Mouse (Mus musculus) right cerebral cortex, postnatal 25 days (tissue): ENCODE data around the gene Pls1.

ENCODE experiments used
- DNase-seq: peaks from one replicate; pipeline ENCODE4 v3.0.0; 2022

Pls1 gene

DNA sequence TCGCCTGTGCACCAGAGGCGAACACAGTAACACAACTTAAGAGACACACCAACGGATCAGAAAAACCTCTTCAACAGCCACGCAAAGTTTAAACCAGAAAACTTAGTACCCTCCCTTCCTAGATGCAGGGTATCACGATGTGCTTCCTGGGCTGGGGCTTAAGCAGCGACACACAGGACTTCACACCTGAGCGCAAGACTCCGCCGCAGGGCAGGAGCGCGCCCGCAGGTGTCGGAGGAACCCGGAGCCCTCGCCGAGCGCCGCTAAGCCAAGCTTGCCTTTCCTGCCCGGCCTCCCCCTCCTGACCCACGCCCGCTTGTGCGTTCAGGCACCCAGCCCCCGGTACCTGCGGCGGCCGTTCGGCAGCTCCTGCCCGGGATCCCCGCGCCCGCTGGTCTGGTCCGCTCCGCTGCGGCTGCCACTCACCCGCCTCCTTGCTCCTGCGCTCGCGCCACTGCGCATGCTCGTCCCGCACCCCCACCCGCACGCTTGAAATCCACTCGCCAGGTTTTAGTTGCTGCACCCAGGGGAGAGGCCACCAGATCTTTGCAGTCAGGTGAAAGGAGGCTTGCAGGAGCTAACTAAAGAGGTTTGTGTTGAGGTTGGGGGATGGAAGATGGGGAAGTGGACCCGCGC lies at the start of gene Pls1:
Pls1 (minus strand) TSS at position 487 of the 636 bp plus-strand sequence.
- peak; percentile 92 for DNase-seq

- DNase-seq, result no peak
These were observed 37.6 kb upstream of the Pls1 start for GRCm38 (mm10) chr9:95882751-95883150.

DNA sequence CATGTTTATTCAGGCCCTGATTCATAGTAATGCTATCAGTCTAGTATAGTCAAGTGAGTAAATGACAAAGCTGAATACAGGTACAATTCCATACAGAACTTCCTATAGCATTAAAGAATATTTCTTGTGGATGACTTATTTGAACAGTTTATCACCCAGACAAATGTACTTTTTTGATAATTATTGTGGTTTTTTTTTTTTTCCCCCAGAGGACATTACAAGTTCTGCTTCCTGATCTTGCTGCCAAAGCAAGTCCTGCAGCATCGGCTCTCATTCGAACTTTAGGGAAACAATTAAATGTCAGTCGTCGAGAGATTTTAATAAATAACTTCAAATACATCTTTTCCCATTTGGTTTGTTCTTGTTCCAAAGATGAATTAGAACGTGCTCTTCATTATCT lies 33.1 kb upstream of the Pls1 start:
- DNase-seq, result no peak

- no peak for DNase-seq
These were observed 13.0 kb upstream of the Pls1 start for GRCm38 (mm10) chr9:95858027-95858570.

- DNase-seq, result peak; percentile 94
These were observed 12.4 kb upstream of the Pls1 start, which contains the start of gene Atr for GRCm38 (mm10) chr9:95857414-95858026. TSS of gene Atr (plus strand) at chr9:95857597.

GRCm38 (mm10) chr9:95856004-95856403 lies 10.9 kb upstream of the Pls1 start:
- no peak for DNase-seq

DNA sequence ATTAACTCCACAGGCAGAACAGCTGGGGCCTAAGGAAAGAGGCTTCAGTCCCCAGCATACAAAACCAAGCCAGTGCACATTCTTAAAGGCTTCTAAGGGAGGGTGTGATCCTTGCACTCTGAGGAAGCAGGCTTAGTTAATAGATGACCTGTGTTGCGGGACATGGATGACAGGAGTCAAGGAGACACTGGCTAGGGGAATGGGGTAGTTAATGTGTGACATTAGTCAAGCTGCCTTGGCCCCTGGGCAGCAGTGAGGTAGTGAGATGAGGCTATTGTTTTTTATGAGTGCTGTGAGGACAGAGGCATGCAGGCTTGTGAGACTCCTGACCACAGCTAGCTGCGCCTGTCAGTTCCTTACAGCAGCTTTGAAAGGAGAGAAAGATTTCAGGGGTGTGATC lies 9.8 kb upstream of the Pls1 start:
- no peak for DNase-seq

DNA sequence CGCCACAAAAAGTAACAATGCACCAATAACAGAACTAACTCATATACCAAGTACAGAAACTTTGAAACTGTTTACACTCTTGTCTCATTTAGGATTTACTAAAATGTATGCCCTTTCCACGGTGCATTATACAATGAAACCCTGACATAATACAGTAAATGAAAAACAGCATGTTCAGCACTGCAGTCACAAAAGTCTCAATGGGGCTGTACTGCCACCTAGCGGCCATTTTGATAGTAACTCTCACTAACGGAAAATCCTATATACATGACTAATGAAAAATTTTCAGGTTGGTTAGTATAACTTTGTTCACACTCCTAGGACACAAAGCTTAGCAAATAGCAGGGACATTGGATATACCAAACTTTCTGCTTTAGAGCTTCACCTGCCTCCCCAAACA lies 7.8 kb upstream of the Pls1 start:
- DNase-seq, result peak; percentile 60

GRCm38 (mm10) chr9:95851671-95852070 lies 6.6 kb upstream of the Pls1 start:
- DNase-seq, result no peak

GRCm38 (mm10) chr9:95845711-95846110 lies 600 bp upstream of the Pls1 start:
- no peak for DNase-seq

DNA sequence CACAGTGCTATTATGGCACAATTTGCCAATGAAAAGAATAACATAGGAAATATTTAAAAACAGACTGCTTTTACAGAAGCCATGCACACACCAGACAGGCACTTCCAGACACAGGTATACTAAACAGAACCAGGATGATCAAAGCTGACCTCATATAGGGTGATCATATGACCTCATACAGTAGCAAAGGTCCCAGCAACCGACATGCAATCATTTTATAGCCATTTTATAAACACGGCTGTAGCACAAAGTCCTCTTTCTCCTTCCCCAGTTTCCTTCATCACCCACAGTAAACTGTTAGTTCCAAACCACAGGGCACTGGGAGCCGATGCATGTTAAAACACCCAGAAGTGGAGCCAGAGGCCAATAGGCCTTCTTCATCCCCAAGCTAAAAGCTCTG lies 5.7 kb downstream of the Pls1 start:
- no peak for DNase-seq

DNA sequence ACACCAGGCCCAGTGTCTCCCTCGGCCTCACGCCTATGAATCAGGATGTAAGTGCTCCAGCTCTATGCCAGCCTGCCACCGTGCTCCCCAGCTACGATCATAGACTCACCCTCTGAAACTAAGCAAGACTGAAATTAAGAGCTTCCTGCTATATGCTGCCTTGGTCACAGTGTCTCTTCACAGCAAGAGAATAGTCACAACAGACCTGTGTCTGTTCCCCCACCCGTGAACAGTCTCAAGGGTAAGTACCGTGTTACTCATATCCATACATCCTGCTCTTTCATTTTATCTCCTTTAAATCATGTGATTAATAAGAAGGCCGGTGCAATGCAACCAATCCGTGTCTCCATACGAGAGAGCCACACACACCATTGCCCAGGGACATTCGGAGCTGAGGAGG lies 9.4 kb downstream of the Pls1 start:
- DNase-seq, result no peak

- no peak for DNase-seq
These were observed 10.3 kb downstream of the Pls1 start for GRCm38 (mm10) chr9:95834799-95835198.

- DNase-seq, result no peak
These were observed 12.4 kb downstream of the Pls1 start for GRCm38 (mm10) chr9:95832758-95833157.

DNA sequence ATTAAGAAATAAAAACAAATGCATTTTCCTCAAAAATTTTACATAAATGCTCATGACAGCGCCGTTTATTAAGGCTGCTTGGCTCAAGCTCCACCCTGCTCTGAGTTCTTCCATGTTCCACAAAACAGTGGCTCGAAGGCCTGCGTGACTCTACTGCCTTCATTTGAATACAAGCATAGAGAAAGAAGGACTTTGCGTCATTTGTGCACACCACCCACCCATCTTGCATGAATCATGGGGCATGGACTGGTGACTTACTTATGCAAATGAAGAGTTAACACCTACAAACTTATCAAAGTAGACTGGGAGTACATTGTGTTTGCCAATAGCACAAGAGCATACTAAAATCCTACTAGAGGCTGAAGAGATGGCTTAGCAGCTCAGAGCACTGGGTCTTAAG lies 17.5 kb downstream of the Pls1 start:
- peak; percentile 29 for DNase-seq

- DNase-seq, result no peak
These were observed 22.6 kb downstream of the Pls1 start for GRCm38 (mm10) chr9:95822531-95822930.

GRCm38 (mm10) chr9:95815706-95816105 lies 29.4 kb downstream of the Pls1 start:
- no peak for DNase-seq

DNA sequence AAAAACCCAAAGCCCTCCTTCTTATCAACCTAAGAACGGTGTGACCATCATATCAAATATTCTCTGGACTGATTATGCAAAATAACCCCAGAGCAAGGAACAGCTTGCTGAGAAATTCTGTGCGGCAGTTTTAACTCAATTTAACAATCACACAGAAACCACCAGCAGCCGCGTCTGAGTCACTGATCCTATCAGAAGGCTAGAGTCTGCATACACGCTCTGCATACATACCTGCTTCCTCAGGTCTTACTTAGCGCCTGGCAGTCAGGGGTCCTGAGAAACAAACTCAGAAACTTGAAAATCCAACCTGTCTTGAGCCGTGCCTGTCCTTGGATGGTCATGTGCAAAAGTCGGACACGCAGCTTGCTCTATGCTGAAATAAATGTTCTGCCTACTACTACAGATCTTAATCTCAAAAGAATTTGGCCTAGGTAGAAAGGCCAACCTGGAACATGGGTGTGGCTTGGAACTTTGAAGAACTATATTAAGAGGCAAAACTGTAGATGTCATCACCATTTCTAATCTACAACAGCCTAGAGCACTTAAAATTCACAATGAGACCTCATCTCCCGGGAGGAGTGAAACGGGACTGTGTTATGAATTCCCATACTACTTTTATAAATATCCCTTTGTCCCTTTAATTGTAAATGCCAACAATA lies 30.0 kb downstream of the Pls1 start:
- DNase-seq, result no peak

DNA sequence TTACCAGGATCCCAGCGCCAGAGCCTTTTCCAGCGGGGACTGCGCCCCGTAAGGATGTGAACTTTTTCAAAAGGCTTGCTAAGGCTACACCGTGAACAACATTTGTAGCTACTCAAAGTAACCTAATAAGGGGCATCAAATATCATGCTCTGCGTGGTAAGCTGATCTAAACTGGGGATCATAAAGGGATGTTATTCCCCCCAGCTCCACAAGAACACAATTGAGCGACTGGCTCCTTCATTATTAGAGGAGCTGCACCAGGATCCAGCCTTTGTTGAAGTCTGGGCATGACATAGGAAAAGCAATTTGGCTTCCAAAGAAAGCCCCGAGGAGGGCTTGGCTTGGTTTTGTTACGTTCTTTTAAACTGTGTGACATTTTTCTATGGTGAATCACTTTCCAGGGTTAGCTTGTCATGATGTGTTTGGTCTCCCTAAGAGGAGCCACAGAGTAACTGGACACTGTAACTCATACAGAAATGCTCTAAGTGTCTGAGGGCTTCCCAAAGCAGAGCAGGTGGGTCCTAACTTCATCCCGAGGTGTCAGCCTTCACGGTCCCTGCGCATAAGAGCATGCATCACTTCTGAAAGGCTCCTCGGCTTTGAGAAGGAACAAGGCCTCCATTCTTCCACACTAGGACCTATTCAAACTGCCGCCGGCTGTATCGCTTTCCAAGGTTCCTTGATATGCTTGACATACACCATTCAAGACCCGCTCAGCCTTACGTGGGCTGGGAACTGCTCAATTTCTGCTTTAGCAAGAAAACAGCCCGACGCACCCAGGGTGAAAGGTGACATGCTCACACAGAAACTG lies 31.2 kb downstream of the Pls1 start:
- DNase-seq, result no peak

DNA sequence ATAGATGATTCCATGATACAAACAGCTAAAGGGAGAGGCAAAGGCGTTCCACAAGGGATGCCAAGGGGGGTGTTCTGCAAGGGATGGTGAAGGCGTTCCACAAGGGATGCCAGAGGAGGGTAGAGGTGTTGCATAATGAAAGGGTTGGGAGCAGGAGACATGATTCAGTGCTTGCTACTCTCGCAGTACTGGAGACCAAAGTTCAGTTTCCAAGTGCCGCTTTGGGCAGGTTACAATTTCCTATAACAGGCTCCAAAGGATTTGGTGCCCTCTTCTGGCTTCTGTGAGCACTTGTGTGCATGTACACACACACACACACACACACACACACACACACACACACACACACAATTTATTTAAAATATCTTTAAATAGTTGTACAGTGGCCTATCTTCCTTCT lies 33.3 kb downstream of the Pls1 start:
- no peak for DNase-seq

GRCm38 (mm10) chr9:95809596-95809995 lies 35.5 kb downstream of the Pls1 start:
- DNase-seq, result no peak

DNA sequence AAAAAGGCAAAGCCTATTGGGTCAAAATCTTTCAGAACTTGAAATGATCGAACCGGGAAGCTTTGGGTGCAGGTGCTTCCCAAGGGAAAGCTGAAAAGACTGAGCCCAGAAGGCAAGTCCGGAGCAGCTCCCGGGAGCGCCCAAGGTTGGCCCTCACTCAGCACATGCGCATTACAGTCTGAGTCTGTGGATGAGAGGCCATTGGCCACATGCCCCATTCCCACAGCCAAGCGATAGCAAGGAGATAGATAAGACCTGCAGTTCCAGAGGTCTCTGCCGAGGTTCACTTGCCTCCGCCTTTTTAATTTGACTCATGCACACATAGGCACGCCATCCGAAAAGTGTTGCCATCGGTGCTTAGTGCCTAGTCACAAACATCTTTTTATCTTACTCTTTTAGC lies 39.7 kb downstream of the Pls1 start:
- no peak for DNase-seq

GRCm38 (mm10) chr9:95803783-95804182 lies 41.3 kb downstream of the Pls1 start:
- no peak for DNase-seq
